Mouse (Mus musculus) ES-E14 (cell line): ENCODE results near the gene Slc4a2.

ENCODE experiments used
- CHD2 ChIP-seq: IDR thresholded peaks from 2 replicates; pipeline ENCODE4 v1.6.1; 2014; ENCODE audit warnings: mild to moderate bottlenecking, low read depth, low read length, inconsistent platforms
- HCFC1 ChIP-seq: IDR thresholded peaks from 2 replicates; pipeline ENCODE4 v1.6.1; 2012; ENCODE audit warnings: low read length, inconsistent platforms, borderline replicate concordance; ENCODE audit not compliant: insufficient read depth
- MAFK ChIP-seq: IDR thresholded peaks from 2 replicates; pipeline ENCODE4 v1.6.1; 2014; ENCODE audit warnings: mild to moderate bottlenecking, low read depth, low read length, inconsistent platforms; ENCODE audit not compliant: insufficient read depth
- ZNF384 ChIP-seq: IDR thresholded peaks from 2 replicates; pipeline ENCODE4 v1.6.1; 2012; ENCODE audit warnings: low read depth, low read length, inconsistent platforms

DNA sequence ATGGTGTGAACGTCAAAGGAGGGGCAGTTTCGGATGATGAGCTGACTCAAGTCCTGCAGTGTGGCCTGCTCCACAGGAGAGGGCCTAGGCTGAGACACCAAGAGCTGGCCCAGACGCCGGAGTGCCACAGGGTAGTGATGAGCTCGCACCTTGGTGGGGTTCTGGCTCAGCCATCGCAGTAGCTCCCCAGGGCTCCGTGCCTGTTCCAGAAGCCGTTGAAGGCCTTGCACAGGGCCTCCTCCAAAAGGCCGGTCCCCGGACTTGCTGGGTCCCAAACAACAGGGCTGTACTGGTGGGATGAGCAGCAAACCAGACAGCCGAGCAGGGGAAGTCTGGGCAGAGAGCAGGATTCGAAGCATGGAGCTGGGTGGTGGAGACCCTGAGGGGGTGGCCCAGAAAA, 20.3 kb downstream of the Slc4a2 start:
- TF ChIP-seq CHD2: no peak
- no peak for TF ChIP-seq MAFK
- TF ChIP-seq HCFC1: no peak
- no peak for TF ChIP-seq ZNF384
